Mouse (Mus musculus): ENCODE data around the gene Slc39a11. TPM values are rescaled to one million over a fixed set of nuclear protein-coding genes. Genes with fewer than 3 reads are reported as not detected.

Gene Slc39a11
- polyA plus RNA-seq, 1 experiment, result 10.4 TPM

DNA sequence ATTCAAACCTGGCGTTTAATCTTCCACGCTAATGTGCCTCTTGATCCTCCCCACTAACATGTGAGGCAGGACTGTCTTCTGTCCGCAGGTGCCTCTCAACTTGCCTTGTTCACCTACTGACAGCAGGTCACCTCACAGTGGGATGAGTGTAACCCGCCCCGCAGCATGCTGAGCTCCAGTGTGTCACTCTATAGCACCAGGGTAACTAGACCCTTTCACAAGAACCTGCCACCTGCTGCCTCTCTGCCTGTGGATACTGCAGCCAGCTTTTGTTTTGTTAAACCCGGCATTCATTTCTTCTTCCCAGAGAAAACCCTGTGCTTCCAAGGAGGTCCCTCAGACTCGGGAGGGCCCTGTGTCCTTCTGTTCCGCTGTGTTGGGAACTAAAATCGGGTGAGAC is 316.3 kb downstream of the Slc39a11 start:
- no peak for TF ChIP-seq GATA1 (IDR thresholded peaks at IDR 0.05; ENCODE audit: low read length)

GRCm38 (mm10) chr11:113330061-113330591 is 319.8 kb downstream of the Slc39a11 start:
- TF ChIP-seq GATA1 (IDR thresholded peaks at IDR 0.05; ENCODE audit: low read length), result no peak

DNA sequence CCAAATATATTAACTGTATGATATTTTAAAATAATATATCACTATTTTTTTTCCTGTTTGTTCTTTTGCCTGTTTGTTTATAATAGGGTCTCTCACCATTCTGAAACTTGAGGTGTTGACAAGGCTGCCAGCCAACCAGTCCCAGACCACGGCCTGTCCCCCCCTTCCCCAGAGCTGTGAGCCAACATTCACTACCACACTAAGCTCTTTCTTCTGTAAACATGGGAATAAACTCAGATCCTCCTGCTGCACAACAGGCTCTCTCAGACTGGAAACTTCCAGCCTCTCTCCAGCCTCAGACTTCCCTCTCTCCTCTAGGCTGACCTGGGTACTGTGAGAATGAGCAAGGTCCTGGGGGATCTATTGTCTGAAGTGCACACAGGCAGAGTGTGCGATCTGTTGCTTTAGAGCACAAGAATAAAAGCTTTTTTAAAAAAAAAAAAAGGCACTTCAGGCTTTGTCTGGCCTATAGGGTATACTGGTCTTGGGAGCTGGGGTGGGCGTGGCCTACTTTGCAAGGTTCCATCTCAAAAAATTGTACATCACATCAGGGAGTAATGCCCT is 322.3 kb downstream of the Slc39a11 start:
- no peak for TF ChIP-seq GATA1 (IDR thresholded peaks at IDR 0.05; ENCODE audit: low read length)

GRCm38 (mm10) chr11:113326387-113327011 is 323.4 kb downstream of the Slc39a11 start:
- TF ChIP-seq GATA1 (IDR thresholded peaks at IDR 0.05; ENCODE audit: low read length), result no peak

DNA sequence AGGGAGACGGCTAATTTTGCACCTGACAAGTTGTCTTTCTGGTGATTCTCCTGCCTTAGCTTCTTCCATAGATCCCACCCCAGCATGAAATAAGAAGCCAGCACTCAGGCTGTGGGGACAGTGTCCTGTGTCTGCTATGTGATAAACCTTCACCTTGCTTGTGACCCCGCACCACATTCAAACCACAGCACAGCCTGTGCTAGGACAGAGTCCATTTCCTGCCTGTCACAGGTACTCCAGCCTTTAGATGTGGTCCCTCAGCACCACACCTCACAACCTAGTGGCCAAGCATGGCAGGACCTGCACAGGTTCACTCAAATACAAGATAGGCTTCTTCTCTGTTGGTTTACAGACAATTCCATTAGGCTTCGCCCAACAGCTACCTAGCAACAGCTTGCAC is 328.3 kb downstream of the Slc39a11 start:
- no peak for TF ChIP-seq GATA1 (IDR thresholded peaks at IDR 0.05; ENCODE audit: low read length)

GRCm38 (mm10) chr11:113309265-113309951 is 340.5 kb downstream of the Slc39a11 start:
- TF ChIP-seq GATA1 (IDR thresholded peaks at IDR 0.05; ENCODE audit: low read length), result no peak

- TF ChIP-seq GATA1 (IDR thresholded peaks at IDR 0.05; ENCODE audit: low read length), result no peak
Observed at GRCm38 (mm10) chr11:113308256-113308941, 341.5 kb downstream of the Slc39a11 start.

DNA sequence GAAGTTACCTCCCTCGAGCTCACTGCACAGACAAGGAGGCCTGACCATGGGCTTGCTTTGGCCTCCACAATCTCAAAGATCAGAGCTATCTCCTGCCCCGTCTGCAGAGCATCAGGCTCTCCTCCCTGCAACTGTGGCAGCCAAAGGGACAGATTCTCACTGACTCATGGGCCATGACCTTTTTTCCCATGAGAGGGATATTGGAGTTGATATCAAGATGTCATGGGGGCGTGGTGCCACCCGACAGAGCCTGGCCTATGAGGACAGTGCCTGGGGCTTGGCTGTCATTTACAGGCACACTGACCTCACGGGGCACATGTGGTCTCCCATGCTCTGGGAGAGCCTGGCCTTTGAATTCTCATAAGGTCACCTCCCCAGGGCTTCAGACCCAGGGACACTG is 346.7 kb downstream of the Slc39a11 start:
- no peak for TF ChIP-seq GATA1 (IDR thresholded peaks at IDR 0.05; ENCODE audit: low read length)

GRCm38 (mm10) chr11:113299492-113299891 is 350.4 kb downstream of the Slc39a11 start:
- no peak for TF ChIP-seq GATA1 (IDR thresholded peaks at IDR 0.05; ENCODE audit: low read length)

DNA sequence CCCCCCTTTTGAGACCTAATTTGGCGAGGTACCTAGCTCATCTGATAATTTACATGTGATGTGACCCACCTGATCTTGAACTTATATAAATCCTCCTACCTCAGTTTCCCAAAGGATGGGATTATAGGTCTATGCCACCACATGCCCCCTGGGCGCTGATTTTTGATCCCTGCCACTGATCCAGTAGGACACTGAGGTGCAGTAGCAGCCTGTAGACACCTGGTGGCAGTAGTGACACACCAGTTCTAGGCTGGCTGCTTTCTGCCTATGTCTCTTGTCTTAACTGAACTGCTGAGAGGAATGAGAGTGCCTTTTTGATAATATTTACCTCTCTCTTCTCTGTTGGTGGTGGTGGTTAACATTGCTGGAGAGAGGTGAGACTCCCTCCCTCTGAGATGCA is 352.1 kb downstream of the Slc39a11 start:
- TF ChIP-seq GATA1 (IDR thresholded peaks at IDR 0.05; ENCODE audit: low read length), result no peak

DNA sequence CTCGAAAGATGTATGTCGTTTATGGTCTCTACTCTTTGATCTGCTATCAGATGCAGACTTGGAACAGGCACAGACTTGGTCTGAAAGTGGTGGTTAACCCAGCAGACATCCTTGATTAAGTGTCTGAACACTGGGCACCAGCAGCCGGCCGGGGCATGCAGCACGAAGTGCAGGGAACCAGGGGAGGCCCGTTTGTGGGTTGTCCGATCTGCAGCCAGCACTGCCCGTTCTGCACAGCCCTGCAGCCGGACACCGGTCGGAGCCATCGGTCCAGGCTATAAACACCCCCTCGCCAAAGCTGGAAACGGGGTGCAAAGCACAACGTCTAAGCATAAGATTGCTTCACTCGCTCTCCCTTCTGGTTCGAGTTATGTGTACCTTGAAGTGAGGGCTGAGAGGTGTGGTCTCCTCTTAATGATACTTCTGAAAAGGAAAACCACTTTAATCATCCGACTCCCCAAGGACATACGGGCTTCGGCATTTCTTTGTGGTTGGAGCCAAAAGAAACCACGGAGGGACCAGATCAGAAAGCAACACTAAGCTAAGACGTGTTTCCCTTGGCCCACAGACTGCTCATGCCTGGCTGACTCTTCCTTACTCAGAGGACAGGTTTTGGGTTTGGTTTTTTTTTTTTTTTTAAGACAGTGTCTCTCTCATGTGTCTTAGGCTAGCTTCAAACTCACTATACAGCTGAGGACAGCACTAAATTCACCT is 352.8 kb downstream of the Slc39a11 start:
- TF ChIP-seq GATA1 (IDR thresholded peaks at IDR 0.05; ENCODE audit: low read length), result no peak

GRCm38 (mm10) chr11:113296162-113296561 is 353.7 kb downstream of the Slc39a11 start:
- TF ChIP-seq GATA1 (IDR thresholded peaks at IDR 0.05; ENCODE audit: low read length), result no peak

DNA sequence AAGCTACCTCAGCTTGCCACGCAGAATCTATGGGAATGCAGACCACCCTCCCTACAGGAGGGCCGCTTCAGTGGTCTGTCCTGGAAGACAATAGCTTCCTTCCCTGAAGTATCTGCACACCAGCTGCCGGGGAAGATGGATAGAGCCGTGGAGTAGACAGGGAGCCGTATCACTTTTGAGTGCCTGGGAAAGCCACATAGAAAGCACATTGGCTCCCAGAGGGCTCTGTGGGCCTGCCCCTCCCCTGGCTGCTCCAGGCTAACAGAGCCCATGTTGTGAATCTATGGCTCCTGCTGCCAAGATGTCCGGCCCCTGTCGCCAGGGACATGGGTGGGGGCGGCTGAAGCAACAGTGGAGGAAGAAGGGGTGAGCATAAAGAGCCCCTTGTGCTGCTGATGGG is 355.4 kb downstream of the Slc39a11 start:
- no peak for TF ChIP-seq GATA1 (IDR thresholded peaks at IDR 0.05; ENCODE audit: low read length)

DNA sequence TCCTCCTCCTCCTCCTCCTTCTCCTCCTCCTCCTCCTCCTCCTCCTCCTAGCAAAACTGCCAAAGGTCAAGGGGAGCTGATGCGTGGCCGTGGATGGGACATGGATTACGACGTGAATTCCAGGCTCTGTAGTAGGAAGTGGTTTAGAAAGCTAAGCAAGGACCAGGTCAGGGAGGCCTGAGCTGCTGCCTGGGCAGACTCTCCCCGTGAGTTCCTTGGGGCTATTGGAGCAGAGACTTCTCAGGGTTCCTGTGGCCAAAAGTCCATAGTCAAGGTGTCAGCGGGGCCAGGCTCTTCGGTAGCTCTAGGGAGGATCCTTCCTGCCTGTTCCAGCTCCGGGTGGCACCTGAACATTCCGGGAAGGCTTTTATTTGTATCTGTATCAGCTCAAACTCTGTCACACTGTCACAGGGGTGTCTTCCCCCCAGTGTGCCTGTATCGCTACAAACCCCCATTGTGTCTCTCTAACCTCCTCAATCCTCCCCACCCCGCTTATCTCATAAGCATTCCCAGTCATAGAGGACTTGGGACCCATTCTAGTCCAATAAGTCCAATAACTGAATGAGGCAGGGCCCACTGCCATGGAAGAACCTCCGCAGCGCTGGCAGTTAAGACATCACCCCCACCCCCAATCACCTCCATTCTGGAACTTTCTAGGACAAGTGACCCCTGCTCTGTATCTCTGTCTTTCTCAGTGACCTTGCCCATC is 356.8 kb downstream of the Slc39a11 start:
- TF ChIP-seq GATA1 (IDR thresholded peaks at IDR 0.05; ENCODE audit: low read length), result no peak
